Mouse (Mus musculus) heart, adult 11 months (tissue): ENCODE measurements around the gene Ttc16.

ENCODE experiments used
- DNase-seq: peaks from one replicate; pipeline ENCODE4 v3.0.0; 2022

The Ttc16 gene

DNA sequence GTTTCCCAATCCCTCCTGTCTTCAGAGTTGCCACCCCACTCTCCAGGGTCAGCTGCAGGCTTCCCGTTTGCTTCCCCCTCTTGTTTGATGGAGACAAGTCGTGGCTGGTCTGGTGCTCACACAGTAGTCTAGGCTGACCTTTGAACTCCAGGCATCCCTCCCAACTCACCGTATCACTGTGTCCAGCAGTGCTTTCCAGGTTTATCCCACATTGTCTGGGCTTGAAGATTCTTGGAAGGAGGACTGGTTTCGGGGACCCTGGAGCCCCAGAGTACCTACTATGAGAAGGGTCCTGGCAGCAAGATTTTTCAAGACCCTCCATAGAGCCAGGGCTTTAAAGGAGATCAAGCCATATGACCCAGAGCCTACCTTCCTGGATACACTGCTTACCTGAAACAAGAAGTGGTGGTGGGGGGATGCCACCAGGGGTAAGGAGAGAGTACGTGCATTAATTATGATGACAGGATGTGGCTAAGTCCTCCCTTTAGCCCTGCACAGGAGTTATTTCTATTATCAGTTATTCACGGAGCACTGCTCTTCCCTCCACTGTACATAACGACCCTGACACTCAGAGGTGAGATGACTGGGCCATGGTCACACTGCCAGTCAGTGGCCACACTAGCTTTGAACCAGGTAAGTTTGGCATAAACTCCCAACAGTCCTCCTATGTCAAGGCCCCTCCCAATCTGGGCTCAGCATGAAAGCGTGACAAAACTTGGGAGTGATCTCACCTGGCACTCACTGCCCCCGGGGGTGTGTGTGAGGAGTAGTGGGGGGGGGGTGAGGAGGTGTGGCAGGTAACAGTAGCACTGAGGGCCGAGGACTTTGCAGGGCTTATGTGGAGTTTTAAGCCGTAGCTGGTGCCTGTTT lies 61.1 kb downstream of the Ttc16 start:
- DNase-seq: peak; percentile 95

DNA sequence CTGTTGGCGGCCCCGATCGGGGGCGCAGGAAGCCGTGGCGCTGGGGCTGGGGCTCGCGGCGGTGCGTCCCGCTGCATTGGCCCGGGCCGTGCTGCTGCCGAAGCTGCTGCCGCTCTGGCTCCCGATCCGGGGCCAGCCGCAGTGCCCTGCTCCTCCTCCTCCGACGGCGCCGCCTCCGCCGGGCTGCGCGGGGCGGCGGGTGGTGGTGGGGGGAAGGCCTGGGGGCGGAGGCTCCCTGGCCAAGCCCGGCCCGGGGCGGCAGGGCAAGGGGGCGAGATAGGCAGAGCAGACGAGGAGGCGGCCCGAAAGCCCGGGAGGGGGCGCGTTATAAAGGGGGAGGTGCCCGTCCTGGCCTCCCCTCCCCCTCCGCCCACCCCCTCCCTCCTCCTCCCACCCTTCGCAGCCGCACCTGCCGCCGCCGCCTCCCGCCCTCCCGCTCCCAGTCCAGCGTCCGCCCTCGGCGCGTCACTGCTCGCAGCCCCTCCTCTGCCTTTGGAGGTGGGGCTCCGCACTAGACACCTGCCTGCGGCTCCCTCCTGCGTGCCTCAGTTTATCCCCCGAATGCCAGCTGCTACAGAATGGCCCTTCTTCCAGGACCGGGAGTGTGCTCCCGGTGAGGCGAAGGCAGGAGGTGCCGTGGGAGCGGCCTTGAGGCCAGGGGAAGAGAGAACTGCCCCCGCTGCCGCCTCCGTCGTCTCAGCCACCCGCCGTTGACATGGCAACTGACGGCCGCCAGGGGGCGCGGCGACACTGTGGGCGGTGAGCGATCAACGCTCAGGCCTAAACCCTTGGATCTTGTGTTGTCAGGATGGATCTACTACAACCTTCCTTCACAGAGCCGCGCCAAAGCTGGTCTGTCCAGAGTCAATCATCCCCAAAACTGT lies 62.3 kb downstream of the Ttc16 start, which contains the start of gene Cdk9:
Gene Cdk9, minus strand, starts transcription at position 143 of the 884 bp plus-strand sequence.
- peak; percentile 99 for DNase-seq

DNA sequence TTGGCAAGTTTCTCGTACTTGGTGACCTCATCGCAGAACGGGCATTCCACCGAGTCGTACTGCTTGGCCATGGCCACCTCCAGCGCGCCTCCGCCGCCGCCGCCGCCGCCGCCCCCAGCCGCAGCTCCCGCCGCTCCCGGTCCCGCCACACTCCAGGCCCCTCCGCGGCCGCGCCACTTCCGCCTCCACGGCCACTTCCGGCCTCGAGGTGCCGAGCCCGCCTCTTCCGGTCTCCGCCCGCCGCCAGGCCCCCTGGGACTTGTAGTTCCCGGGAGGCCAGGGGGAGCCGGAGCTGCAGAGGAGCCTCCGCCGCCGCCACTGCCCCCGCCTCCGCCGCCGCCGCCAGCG lies 62.9 kb downstream of the Ttc16 start:
- peak; percentile 99 for DNase-seq

DNA sequence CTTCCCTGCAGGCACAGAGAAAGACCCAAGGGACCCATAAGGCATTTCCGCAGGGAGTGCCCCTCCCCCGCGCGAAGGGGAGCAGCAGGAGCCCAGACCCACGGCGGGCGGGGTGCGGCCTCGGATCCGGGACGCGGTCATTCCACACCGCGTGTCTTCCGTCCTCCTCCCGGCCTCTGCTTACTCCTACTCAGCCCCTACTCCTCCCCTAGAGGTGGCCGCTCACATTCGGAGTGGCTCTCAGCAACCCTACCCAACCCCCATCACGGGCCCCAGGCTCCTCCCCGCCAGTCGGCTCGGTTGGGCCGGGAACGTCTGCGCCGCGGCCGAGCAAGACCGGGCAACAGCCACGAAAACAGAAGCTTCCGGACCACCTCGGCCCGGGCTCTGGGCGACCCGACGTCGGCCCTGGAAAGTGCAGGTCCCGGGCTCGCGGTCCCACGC lies 63.3 kb downstream of the Ttc16 start:
- peak; percentile 99 for DNase-seq

DNA sequence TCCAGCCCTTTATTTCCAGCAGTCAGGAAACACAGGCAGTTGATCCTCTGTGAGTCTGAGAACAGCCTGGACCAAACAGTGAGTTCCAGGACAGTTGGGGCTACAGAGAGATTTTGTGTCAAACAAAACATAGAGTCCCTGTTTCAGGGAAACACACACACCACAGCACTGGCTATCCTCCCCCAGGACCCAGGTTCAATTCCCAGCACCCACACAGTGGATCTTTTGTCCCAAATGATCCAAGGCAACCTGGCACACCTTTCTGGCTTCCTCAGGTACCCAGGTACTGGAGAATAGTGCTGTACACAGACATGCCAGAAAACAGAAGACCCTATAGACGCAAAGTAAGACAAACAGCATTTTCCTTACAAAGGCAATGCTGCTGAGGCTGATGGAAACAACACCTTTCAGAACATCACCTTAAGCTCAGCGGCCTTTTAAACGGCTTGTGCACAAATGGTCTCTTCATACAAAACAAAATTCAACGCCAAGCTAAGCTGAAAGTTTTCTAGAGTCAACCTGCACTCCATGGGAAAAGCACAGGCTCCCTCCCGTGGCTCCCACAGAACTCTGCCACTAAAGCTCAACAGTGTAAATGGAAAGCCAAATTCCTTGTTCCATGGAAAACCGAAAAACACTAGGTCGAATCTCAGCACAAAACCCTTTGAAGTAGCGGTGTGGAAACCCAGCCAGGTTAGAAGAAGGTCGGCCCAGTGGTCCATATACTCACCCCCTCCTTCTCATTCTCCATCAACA lies 64.0 kb downstream of the Ttc16 start:
- peak; percentile 90 for DNase-seq

DNA sequence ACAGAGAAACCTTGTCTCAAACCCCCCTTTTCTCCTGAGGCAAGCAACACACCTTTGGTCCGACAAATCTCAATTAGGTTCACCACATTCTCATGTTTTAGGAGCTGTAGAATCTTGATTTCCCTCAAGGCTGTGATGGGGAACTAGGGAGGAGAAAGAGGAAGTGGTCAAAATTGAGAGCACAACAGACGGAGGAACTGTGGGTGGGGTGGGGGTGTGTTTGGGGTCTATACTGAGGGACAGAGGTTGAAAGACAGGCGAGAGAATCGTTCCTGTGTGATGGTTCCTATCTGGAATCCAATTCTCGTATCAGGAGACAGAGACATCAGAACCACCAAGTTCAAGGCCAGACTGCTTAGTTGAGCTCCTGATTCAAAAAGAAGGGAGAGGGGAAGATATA lies 65.0 kb downstream of the Ttc16 start:
- peak; percentile 96 for DNase-seq

DNA sequence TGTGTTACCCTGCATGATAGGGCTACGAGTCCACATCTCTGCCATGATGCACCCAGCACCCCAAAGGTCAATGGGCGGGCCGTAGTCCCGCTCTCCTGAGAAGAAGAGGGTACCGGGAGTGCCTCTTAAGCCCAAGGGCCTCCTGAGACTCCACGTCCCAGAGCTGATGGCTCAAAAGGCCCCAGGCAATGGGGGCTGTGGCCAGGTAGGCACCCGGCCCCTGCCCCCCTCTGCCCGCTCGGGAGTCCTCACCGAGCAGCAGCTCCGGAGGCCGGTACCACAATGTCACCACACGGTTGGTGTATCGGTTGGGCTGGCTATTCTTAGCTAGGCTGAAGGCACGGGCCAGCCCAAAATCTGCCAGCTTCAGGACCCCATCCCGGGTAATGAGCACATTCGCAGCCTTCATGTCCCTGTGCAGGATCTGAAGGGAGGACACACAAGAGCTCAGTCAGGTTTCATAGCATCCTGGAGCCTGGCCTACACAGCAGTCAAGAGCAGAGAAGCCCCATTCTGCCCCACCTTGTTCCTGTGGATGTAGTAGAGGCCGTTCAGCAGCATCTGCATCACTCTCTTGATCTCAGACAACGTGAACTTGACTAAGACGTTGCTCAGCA lies 65.8 kb downstream of the Ttc16 start:
- peak; percentile 94 for DNase-seq

DNA sequence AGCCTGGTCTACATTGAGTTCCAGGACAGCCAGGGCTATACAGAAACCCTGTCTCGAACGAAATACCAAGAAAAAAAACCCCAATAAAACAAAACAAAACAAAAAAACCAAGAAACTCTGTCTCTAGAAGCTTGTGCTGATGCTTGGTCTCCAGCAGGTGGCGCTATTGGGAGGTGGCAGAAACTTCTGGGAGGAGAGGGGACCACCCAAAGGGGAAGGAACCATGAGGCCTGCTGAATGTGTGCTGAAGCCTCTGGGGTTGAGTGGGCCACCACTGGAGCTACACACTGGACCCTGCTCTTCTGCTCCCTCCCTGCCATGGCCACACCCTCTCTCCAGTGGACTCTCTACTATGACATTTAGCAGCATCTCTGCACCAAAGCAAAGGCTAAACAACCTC lies 66.8 kb downstream of the Ttc16 start:
- DNase-seq: peak; percentile 91
